Mouse (Mus musculus) bone marrow macrophage, adult 2 months (primary cell): ENCODE measurements at regions not wholly inside any gene's neighbourhood (a gene's known extent, or its start where the extent isn't known, plus 50 kb on each side); places are given as distances from the start of the nearest gene placed in this dataset.

ENCODE experiments used
- CTCF ChIP-seq: IDR thresholded peaks from 2 replicates; pipeline ENCODE4 v1.5.1; 2012; ENCODE audit warnings: low read depth, mild to moderate bottlenecking, low read length, moderate library complexity
- POLR2A ChIP-seq: IDR thresholded peaks from 2 replicates; pipeline ENCODE4 v1.6.1; 2012; ENCODE audit warnings: mild to moderate bottlenecking, low read depth, low read length, borderline replicate concordance

GRCm38 (mm10) chr6:100159817-100160216 is 127.5 kb downstream of the Rybp start:
- TF ChIP-seq POLR2A (no peak), CTCF (no peak)
